Mouse (Mus musculus) liver, embryonic 11.5 days (tissue): ENCODE measurements around the gene Slc13a3. TPM values are rescaled to one million over a fixed set of nuclear protein-coding genes. Genes with fewer than 3 reads are reported as not detected.

Experiments used
- ATAC-seq: fragments of 200-750 bp; cut with Nextera tagmentation; replicated peaks from 2 replicates; pipeline ENCODE4 v1.8.0; 2017; ENCODE audit warnings: moderate number of reproducible peaks, mild to moderate bottlenecking, moderate TSS enrichment, moderate library complexity; ENCODE audit not compliant: low FRiP score
- DNase-seq: peaks from one replicate; pipeline ENCODE4 v3.0.0-alpha.2; 2017; ENCODE audit warnings: low spot score
- H3K27ac ChIP-seq: fragments of 300-500 bp; sonication (generic); 2 replicates; pipeline ENCODE4 v1.5.1; 2014; ENCODE audit warnings: mild to moderate bottlenecking, low read depth, low read length, control low read depth
- H3K27me3 ChIP-seq: fragments of 300-500 bp; sonication (generic); replicated peaks from 2 replicates; pipeline ENCODE4 v1.6.1; 2014; ENCODE audit warnings: low read length, mixed read lengths; ENCODE audit not compliant: control insufficient read depth, insufficient read depth
- H3K36me3 ChIP-seq: fragments of 300-500 bp; sonication (generic); 2 replicates; pipeline ENCODE4 v1.6.1; 2014; ENCODE audit warnings: mild to moderate bottlenecking, low read length, moderate library complexity, mixed read lengths; ENCODE audit not compliant: control insufficient read depth, insufficient read depth
- H3K4me1 ChIP-seq: fragments of 300-500 bp; sonication (generic); replicated peaks from 2 replicates; pipeline ENCODE4 v1.6.1; 2014; ENCODE audit warnings: low read length, mixed read lengths; ENCODE audit not compliant: control insufficient read depth, insufficient read depth
- H3K4me2 ChIP-seq: fragments of 300-500 bp; sonication (generic); 2 replicates; pipeline ENCODE4 v1.6.1; 2014; ENCODE audit warnings: mild to moderate bottlenecking, control low read depth, moderate library complexity
- H3K4me3 ChIP-seq: fragments of 300-500 bp; sonication (generic); 2 replicates; pipeline ENCODE4 v1.5.1; 2014; ENCODE audit warnings: low read depth, low read length, control low read depth
- H3K9ac ChIP-seq: fragments of 300-500 bp; sonication (generic); 2 replicates; pipeline ENCODE4 v1.6.1; 2014; ENCODE audit warnings: low read depth, low read length, control low read depth
- H3K9me3 ChIP-seq: fragments of 300-500 bp; sonication (generic); 2 replicates; pipeline ENCODE4 v1.6.1; 2016; ENCODE audit warnings: low read length, inconsistent platforms, mixed read lengths; ENCODE audit not compliant: control insufficient read depth
- WGBS: fragments of 180-500 bp; shearing (Covaris S2); extraction: QIAGEN DNeasy Blood & Tissue Kit; methylation state at CpG from one replicate; pipeline ENCODE4 v1.1.7; 2014; 5-methylcytosine and 5-hydroxymethylcytosine counted together
- polyA plus RNA-seq: library from polyadenylated mRNA; unstranded; fragments of >200 nt; fragmentation: Nextera tagmentation; extraction: Ambion mirVana; gene quantifications from 2 replicates; pipeline ENCODE4 v1.2.1, GENCODE M21; 2014

The Slc13a3 gene
- polyA plus RNA-seq, 1 experiment from 2014 or later = 2.9 TPM

- Histone ChIP-seq H3K36me3 (no peaks in the 10 kb centered on the region), H3K9ac (no peak overlapping the region), H3K4me1 (0 out of 2 replicates have a peak, but pooled peaks cover 3% of the 10 kb centered on the region), H3K9me3 (no peaks in the 10 kb centered on the region), H3K27ac (no peak overlapping the region; the same call in 1 of the 2 replicates), H3K4me2 (no peak overlapping the region), H3K4me3 (no peak overlapping the region), H3K27me3 (no peaks in the 10 kb centered on the region)
- ATAC-seq = no peak
- 45% methylated on average over 4 of the region's 4 CpGs for WGBS
- no peak for DNase-seq
Measured at GRCm38 (mm10) chr2:165441613-165442012, 31.4 kb downstream of the Slc13a3 start.

DNA sequence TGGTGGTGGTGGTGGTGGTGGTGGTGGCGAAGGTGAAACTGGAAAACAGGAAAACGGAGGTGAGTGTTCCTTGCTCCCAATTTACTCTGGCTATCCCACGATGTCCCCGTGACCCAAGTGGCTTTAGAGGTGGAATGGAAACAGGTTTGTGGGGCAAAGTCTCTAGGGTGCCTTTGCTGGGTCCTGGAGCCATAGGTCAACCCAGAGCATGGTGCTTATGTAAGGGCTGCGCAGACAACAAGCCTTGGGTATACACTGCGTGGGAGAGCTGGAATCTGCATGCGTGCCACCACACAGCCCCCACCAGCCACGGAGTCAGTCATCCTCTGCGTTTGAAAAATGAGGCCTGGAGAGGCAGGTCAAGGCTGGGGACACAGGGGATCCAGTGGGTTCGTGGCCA is 33.4 kb downstream of the Slc13a3 start:
- Histone ChIP-seq H3K9ac (no peak overlapping the region), H3K27ac (no peak overlapping the region), H3K36me3 (no peaks in the 10 kb centered on the region), H3K4me3 (no peak overlapping the region), H3K4me2 (no peak overlapping the region), H3K4me1 (no peaks in the 10 kb centered on the region), H3K9me3 (no peaks in the 10 kb centered on the region), H3K27me3 (no peaks in the 10 kb centered on the region)
- no peak for DNase-seq
- ATAC-seq = no peak
- WGBS = 78% methylated on average over 10 of the region's 10 CpGs

GRCm38 (mm10) chr2:165438881-165439280 is 34.1 kb downstream of the Slc13a3 start:
- no peaks in the 10 kb centered on the region for H3K36me3 ChIP-seq
- H3K4me1 ChIP-seq = no peaks in the 10 kb centered on the region
- H3K4me3 ChIP-seq = no peak overlapping the region
- H3K9ac ChIP-seq = no peak overlapping the region
- H3K27ac ChIP-seq = no peak overlapping the region
- ATAC-seq = no peak
- H3K9me3 ChIP-seq = no peaks in the 10 kb centered on the region
- 80% methylated on average over 7 of the region's 7 CpGs for WGBS
- DNase-seq = no peak
- H3K27me3 ChIP-seq = no peaks in the 10 kb centered on the region
- no peak overlapping the region for H3K4me2 ChIP-seq

- no peaks in the 10 kb centered on the region for H3K27me3 ChIP-seq
- no peaks in the 10 kb centered on the region for H3K36me3 ChIP-seq
- DNase-seq = no peak
- H3K9me3 ChIP-seq = no peaks in the 10 kb centered on the region
- WGBS = 25% methylated on average over 7 of the region's 7 CpGs
- no peaks in the 10 kb centered on the region; the same call in 1 of the 2 replicates for H3K4me1 ChIP-seq
- H3K4me2 ChIP-seq = no peak overlapping the region
- H3K27ac ChIP-seq = no peak overlapping the region
- H3K4me3 ChIP-seq = no peak overlapping the region
- no peak overlapping the region for H3K9ac ChIP-seq
- no peak for ATAC-seq
Measured at GRCm38 (mm10) chr2:165428694-165429093, 44.3 kb downstream of the Slc13a3 start.

- Histone ChIP-seq H3K27me3 (no peaks in the 10 kb centered on the region), H3K9ac (no peak overlapping the region), H3K27ac (no peak overlapping the region), H3K4me1 (peaks cover 10% of the 10 kb centered on the region), H3K4me3 (no peak overlapping the region), H3K36me3 (no peaks in the 10 kb centered on the region), H3K4me2 (no peak overlapping the region), H3K9me3 (no peaks in the 10 kb centered on the region)
- ATAC-seq (no peak), DNase-seq (no peak)
- 69% methylated on average over 2 of the region's 2 CpGs for WGBS
Measured at GRCm38 (mm10) chr2:165420195-165420594, 52.8 kb downstream of the Slc13a3 start.

- no peaks in the 10 kb centered on the region for H3K36me3 ChIP-seq
- WGBS = 70% methylated on average over 4 of the region's 4 CpGs
- ATAC-seq = no peak
- peaks cover 15% of the 10 kb centered on the region for H3K4me1 ChIP-seq
- no peaks in the 10 kb centered on the region for H3K9me3 ChIP-seq
- no peak overlapping the region for H3K4me3 ChIP-seq
- H3K9ac ChIP-seq = no peak overlapping the region
- DNase-seq = no peak
- no peaks in the 10 kb centered on the region for H3K27me3 ChIP-seq
- H3K27ac ChIP-seq = no peak overlapping the region
- H3K4me2 ChIP-seq = no peak overlapping the region
Measured at GRCm38 (mm10) chr2:165419670-165420111, 53.3 kb downstream of the Slc13a3 start.

DNA sequence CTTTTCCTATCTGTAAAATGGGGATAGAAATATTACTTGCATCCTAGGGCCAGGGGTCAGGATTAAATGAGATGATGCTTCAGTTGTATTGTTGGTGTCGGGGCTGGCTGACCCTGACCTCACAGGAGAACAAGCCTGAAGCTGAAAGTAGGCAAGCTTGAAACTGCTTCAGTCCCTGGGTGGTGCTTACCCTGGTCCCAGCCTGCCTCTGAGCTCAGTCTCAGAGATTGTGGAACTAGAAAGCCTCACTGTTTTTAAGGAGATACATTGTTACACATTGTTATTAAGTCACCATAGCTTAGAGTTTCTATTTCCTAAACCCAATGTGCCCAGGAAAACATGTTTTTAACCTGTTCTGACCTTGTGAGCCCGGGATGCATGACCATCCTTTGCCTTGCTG is 54.5 kb downstream of the Slc13a3 start:
- Histone ChIP-seq H3K36me3 (no peaks in the 10 kb centered on the region), H3K4me3 (no peak overlapping the region), H3K4me1 (peaks cover 18% of the 10 kb centered on the region), H3K27ac (no peak overlapping the region), H3K4me2 (no peak overlapping the region), H3K9me3 (no peaks in the 10 kb centered on the region), H3K9ac (no peak overlapping the region), H3K27me3 (no peaks in the 10 kb centered on the region)
- ATAC-seq (no peak), DNase-seq (no peak)
- 82% methylated on average over 2 of the region's 2 CpGs for WGBS

DNA sequence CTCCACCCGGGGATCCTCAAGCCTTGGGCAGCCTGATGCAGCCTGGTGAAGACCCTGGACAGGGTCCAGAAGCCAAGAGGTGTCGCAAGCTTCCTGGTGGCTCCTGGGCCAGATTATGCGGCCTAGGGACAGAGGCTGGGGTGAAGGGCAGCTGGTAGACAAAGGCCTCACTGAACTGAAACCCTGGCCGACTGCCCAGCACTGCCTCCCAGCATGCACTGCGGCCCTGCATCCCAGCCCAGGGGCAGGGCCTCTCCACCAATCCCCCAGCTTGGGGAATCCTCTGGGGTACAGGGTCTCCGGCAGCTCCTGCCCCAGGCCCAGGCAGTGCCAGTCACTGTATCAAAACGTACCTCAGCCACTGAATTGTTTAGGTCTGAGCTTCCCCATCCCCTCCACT is 55.7 kb downstream of the Slc13a3 start:
- peaks cover 18% of the 10 kb centered on the region for H3K4me1 ChIP-seq
- ATAC-seq (no peak), DNase-seq (no peak)
- 80% methylated on average over 7 of the region's 7 CpGs for WGBS
- no peak overlapping the region for H3K27ac ChIP-seq
- no peak overlapping the region for H3K9ac ChIP-seq
- no peak overlapping the region for H3K4me2 ChIP-seq
- H3K27me3 ChIP-seq = no peaks in the 10 kb centered on the region
- no peak overlapping the region for H3K4me3 ChIP-seq
- no peaks in the 10 kb centered on the region for H3K36me3 ChIP-seq
- no peaks in the 10 kb centered on the region for H3K9me3 ChIP-seq

DNA sequence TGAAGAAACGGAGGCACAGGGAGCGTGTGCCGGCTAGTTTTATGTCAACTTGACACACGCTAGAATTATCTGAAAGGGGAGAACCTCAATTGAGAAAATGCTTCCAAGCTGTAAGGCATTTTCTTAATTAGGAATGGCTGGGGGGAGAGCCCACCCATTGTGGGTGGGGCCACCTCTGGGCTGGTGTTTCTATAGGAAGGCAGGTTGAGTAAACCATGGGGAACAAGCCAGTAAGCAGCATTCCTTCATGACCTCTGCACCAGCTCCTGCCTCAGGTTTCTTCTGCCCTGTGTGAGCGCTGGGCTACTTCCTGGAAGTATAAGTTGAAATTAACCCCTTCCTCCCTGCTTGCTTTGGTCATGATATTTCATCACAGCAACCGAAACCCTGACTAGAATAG is 57.2 kb downstream of the Slc13a3 start:
- no peak overlapping the region for H3K27ac ChIP-seq
- ATAC-seq (no peak), DNase-seq (no peak)

More for the DNA sequence above, 57.2 kb downstream of the Slc13a3 start:
- no peak overlapping the region for H3K4me3 ChIP-seq
- H3K27me3 ChIP-seq = no peaks in the 10 kb centered on the region
- peaks cover 18% of the 10 kb centered on the region for H3K4me1 ChIP-seq
- no peak overlapping the region for H3K9ac ChIP-seq
- no peak overlapping the region for H3K4me2 ChIP-seq
- no peaks in the 10 kb centered on the region for H3K36me3 ChIP-seq
- WGBS = 65% methylated on average over 6 of the region's 6 CpGs
- no peaks in the 10 kb centered on the region for H3K9me3 ChIP-seq
